Mouse (Mus musculus) cerebellum, adult 9-11 months (tissue): ENCODE data around the gene Itprid1.

Experiments used
- DNase-seq: peaks from one replicate; pipeline ENCODE4 v3.0.0; 2022

Itprid1 gene

GRCm38 (mm10) chr6:55901568-55902328, 65.1 kb downstream of the Itprid1 start:
- no peak for DNase-seq

GRCm38 (mm10) chr6:55902329-55902605, 65.6 kb downstream of the Itprid1 start:
- DNase-seq: no peak

DNA sequence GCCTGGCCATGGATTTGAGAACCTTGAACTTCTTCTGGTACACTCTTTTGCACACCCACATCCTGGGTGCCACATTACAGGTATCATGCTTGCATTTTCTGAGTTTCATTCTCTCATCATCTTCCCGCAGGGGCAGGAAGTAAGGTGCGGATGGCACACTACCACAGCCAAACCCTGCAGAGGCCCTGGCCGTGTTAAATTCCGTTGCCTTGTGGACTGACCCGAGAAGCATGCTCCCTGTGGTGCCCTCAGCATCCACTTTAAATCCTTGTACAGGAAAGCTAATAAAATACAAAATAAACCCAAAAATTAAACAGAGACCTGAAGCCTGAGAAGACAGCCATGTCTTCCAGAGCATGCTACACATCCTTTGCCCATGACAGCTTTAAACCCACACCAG, 82.5 kb downstream of the Itprid1 start:
- peak; percentile 68 for DNase-seq

GRCm38 (mm10) chr6:55920282-55920720, 83.6 kb downstream of the Itprid1 start:
- no peak for DNase-seq

- peak; percentile 30 for DNase-seq
Measured at GRCm38 (mm10) chr6:55920866-55921630, 84.4 kb downstream of the Itprid1 start.

GRCm38 (mm10) chr6:55944709-55945108, 108.0 kb downstream of the Itprid1 start:
- no peak for DNase-seq

- peak; percentile 58 for DNase-seq
Measured at GRCm38 (mm10) chr6:55950345-55951110, 113.8 kb downstream of the Itprid1 start.

DNA sequence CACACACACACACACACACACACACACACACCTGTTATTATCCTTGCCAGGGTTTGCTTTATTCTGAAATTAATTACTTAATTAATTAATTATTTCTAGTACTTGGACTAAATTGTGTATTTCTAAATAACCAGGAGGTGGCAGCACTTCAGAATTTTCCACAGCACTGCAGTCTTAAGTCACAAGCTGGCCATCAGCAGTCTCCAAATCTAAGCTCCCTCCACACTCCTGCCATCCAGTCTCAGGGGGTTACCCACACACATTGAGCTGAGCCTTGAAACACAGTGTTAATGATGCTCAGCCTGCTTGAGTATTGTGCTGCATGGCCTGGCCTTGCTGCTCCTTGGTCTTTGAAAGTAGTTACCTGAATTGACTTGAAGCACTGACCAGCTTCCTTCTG, 136.3 kb downstream of the Itprid1 start:
- DNase-seq: peak; percentile 15

DNA sequence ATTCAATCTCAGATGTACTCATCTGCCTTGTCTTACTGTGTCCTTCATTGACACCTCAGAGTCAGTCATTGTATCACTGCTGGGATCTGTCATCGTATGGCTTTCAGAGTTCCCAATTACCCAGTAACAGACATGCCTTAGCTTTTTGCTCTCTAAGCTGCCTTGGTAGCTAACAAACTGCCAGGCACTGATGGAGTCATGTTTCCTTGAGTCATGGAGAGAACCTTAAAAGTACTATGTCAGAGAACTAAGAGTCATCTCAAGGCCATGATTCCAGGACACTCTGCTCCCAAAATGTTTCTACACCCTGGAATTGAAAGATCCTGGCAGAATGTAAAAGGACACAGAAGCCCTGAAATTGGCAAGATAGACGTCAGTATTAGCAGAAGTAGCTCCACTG, 143.1 kb downstream of the Itprid1 start:
- no peak for DNase-seq

- DNase-seq: no peak
Measured at GRCm38 (mm10) chr6:56008711-56009110, 172.0 kb downstream of the Itprid1 start.

- no peak for DNase-seq
Measured at GRCm38 (mm10) chr6:56012384-56012783, 175.7 kb downstream of the Itprid1 start.

DNA sequence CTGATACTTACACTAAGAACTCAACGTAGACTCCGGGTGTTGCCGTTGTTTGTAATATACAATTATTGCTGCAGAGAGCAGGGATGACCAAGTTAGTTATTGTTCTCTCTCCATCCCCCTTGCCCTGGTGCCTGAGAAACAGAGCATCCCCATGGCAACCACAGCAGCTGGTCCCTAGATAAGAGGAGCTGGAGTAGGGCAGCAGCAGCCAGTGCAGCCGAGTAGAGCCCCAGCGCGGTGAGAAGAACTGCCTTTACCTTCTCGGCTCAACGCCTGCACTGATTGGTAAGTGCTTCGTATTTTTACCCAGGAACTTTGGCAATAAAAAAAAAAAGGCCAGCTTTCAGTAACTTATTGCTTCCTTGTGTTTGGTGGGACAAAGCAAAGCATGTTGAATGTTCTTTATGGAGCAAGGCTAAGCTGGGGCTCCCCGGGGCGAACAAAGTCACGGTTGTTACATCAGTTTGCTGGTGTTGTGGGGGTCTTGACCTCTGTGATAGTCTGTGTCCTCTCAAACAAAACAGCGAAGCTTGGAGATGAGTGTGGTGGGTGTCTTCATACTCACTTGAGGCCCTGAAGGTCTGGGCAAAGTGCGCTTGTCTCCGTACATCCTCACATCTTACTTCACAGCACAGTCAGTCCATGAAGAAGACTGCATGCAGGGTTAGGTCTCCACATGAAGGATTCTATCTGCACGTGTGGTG, 180.7 kb downstream of the Itprid1 start, which contains the start of gene Ppp1r17:
TSS of gene Ppp1r17 (plus strand) at position 207 of the 704 bp plus-strand sequence.
- no peak for DNase-seq

DNA sequence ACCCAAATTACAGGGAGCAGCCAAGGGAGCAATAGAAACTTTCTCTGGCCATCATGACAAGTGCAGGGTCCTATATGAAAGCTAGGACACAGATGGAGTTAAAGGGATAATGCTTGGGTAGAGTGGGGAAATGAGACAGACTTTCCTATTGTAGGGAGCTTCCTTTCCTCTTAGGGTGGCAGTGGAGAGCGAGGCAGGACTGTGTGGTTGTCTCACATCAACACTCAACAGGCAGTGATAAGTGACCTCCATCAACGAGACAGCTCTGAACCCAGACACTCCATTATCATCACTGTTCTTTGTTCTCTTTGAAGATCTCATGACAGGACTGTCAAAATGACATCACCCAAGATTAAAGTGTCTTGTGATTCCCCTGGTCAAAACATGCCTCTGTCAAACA, 182.9 kb downstream of the Itprid1 start:
- no peak for DNase-seq

DNA sequence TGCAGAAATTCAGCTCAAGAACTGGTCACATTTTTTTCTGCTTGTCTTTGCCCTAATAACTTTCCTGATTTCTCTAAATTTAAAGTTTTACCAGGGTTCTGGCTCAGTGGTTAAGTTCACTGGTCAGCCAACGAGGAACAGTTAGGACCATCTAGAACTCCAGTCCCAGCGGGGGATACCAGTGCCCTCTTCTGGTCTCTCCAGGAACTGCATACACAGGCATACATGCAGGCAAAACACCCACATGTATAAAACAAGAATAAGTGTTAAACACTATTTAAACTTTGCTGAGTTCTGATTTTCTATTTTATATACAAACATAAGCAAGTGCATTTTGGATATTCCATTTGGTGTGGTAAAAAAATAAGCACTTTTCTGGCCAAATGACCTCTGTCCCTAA, 188.8 kb downstream of the Itprid1 start:
- DNase-seq: no peak

DNA sequence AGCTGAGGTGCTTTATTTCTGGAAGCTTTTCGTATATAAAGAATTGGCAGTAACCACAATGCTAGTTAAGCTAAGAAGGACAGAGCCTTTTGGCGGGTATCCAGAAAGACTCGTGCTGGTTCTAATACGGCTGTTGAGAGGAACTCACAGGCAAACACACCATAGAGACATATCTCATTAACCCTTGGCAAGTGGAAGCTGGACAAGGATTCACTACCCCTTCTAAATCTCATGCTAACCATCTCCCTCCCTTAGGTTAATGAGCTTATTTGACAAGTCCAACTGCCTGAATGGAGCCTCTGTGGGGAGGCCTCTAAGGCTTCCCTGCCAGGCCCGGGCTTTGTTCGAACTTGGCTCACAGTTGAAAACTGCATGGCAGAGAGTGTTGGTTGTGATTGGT, 190.6 kb downstream of the Itprid1 start:
- DNase-seq: no peak

GRCm38 (mm10) chr6:56027966-56028365, 191.3 kb downstream of the Itprid1 start:
- no peak for DNase-seq
